Mouse (Mus musculus): ENCODE measurements around the gene Gkn3.

The Gkn3 gene

GRCm38 (mm10) chr6:87354441-87354840, 34.3 kb downstream of the Gkn3 start:
- DNase-seq (ENCODE audit: low spot score in 2 of 2) = no peak

GRCm38 (mm10) chr6:87350829-87351228, 37.9 kb downstream of the Gkn3 start, which contains the start of gene Gkn1:
Gene Gkn1 (minus strand): TSS chr6:87350942.
- DNase-seq (ENCODE audit: low spot score in 2 of 2) = no peak

- no peak for DNase-seq (ENCODE audit: low spot score in 2 of 2)
Measured at GRCm38 (mm10) chr6:87335935-87336295, 52.8 kb downstream of the Gkn3 start.

- DNase-seq (ENCODE audit: low spot score in 2 of 2) = peak; percentile 40 to 67
Measured at GRCm38 (mm10) chr6:87335091-87335934, 53.4 kb downstream of the Gkn3 start, which contains the start of gene Antxr1. Gene Antxr1 (minus strand): TSS chr6:87335821.

- DNase-seq (ENCODE audit: low spot score in 2 of 2) = no peak
Measured at GRCm38 (mm10) chr6:87334361-87335090, 54.2 kb downstream of the Gkn3 start.
